ENCODE assay signal across 9 mouse cellular contexts in genomic region chr5:33705612-33706349, GRCm38 (mm10). TPM values are rescaled to one million over a fixed set of nuclear protein-coding genes. Genes with fewer than 3 reads are reported as not detected.
A peak's percentile ranks its signal among the peaks of the same experiment; 100 is the strongest.
DNase-seq lines count a peak whose midpoint lies in the region; ATAC-seq and TF ChIP-seq lines count a peak whose summit lies in the region.
"Had no signal": no experiment of that assay in that cellular context is flagged by ENCODE, and none has a peak within 500 bp of the region (broad histone marks: within the 10 kb centered on the region; RNA-seq: fewer than 3 reads in every experiment).

No protein-coding gene starts in this region.

- no peaks in the 10 kb centered on the region for H3K4me1 ChIP-seq in forebrain, postnatal 0 days (ENCODE audit: insufficient read depth)
- peaks cover 18% of the 10 kb centered on the region for H3K4me1 ChIP-seq in midbrain, embryonic 14.5 days (ENCODE audit: control insufficient read depth, insufficient read depth, low read length)

- H3K27me3 ChIP-seq in forebrain, postnatal 0 days (ENCODE audit: insufficient read depth, low read length): no peaks in the 10 kb centered on the region
- H3K27me3 ChIP-seq in midbrain, embryonic 14.5 days (ENCODE audit: control insufficient read depth, insufficient read depth, low read length): peaks cover 12% of the 10 kb centered on the region; the same call in 1 of the 2 replicates

- H3K9me3 ChIP-seq in forebrain, postnatal 0 days (ENCODE audit: low read length): no peaks in the 10 kb centered on the region
- H3K9me3 ChIP-seq in midbrain, embryonic 14.5 days (ENCODE audit: control insufficient read depth, low read length): no peaks in the 10 kb centered on the region

- DNase-seq in embryo, embryonic 10 days (ENCODE audit: low spot score): peak; percentile 75
- DNase-seq in embryo, embryonic 10.5 days (ENCODE audit: low spot score): no peak
- DNase-seq in left cerebral cortex, postnatal 4 days: peak; percentile 50
- DNase-seq in left cerebral cortex, adult 8-10 months (ENCODE audit: low spot score in 2 of 2): no peak
- DNase-seq in forebrain, postnatal 0 days: peak; percentile 43
- DNase-seq in midbrain, embryonic 14.5 days: no peak
- DNase-seq in MN1 (ENCODE audit: low spot score): no peak
- DNase-seq in frontal cortex, postnatal 25 days (ENCODE audit: low spot score in 2 of 2): no peak

- peak overlapping the region; percentile 67 for H3K27ac ChIP-seq in forebrain, postnatal 0 days (ENCODE audit: low read depth, low read length)
- H3K27ac ChIP-seq in midbrain, embryonic 14.5 days (replicated peaks; ENCODE audit: low read depth, low read length): peak overlapping the region; percentile 49

- intact Hi-C loops in left cerebral cortex, postnatal 4 days (cut with DNase I): no loop called here

- no peaks in the 10 kb centered on the region for H3K36me3 ChIP-seq in forebrain, postnatal 0 days (ENCODE audit: insufficient read depth)
- H3K36me3 ChIP-seq in midbrain, embryonic 14.5 days (ENCODE audit: control insufficient read depth, insufficient read depth, low read length): no peaks in the 10 kb centered on the region

- no peak overlapping the region for H3K9ac ChIP-seq in forebrain, postnatal 0 days
- H3K9ac ChIP-seq in midbrain, embryonic 14.5 days (replicated peaks; ENCODE audit: low read length): no peak overlapping the region

- 0 out of 2 replicates have a peak, but pooled peaks have one; percentile 18 for ATAC-seq in forebrain, postnatal 0 days
- ATAC-seq in midbrain, embryonic 14.5 days (ENCODE audit: low FRiP score, low TSS enrichment): peak; percentile 29; the same call in 1 of the 2 replicates

- no peak overlapping the region for H3K4me3 ChIP-seq in forebrain, postnatal 0 days (ENCODE audit: low read depth, low read length)
- H3K4me3 ChIP-seq in midbrain, embryonic 14.5 days (replicated peaks; ENCODE audit: low read depth, low read length): no peak overlapping the region

- no peak for TF ChIP-seq CTCF in forebrain, postnatal 0 days (IDR thresholded peaks at IDR 0.05; ENCODE audit: low read depth)

- WGBS in forebrain, postnatal 0 days: 15% methylated on average over 9 of the region's 9 CpGs
- 9% methylated on average over 9 of the region's 9 CpGs for WGBS in midbrain, embryonic 14.5 days

- no peak overlapping the region for H3K4me2 ChIP-seq in forebrain, postnatal 0 days (ENCODE audit: low read depth)
- H3K4me2 ChIP-seq in midbrain, embryonic 14.5 days (ENCODE audit: low read length): no peak overlapping the region

RNA-seq across cellular contexts. Expression of gene Fgfr3, which starts 15.7 kb away (rescaled TPM):
- 10 to 100 TPM; 59.3 to 59.7 TPM for total RNA-seq in left cerebral cortex, postnatal 4 days (2021)
- 100 to 1,000 TPM; 103 to 113 (median 105) TPM for total RNA-seq in left cerebral cortex, adult 8-10 months (2022)
- total RNA-seq in forebrain, postnatal 0 days (2014; rRNA removed): 52.2 and 56.6 TPM in 2 replicates
- 11.7 and 22.2 TPM in 2 replicates for polyA plus RNA-seq in forebrain, postnatal 0 days (2015; fragmentation: Nextera tagmentation; extraction: Ambion mirVana)
- polyA plus RNA-seq in midbrain, embryonic 14.5 days (2014; fragmentation: Nextera tagmentation; extraction: Ambion mirVana): 20.9 and 21.3 TPM in 2 replicates
- total RNA-seq: monocyte, adult 5-6 weeks had no signal

RNA-seq across cellular contexts. Expression of gene Tmem129, which starts 47.6 kb away (rescaled TPM):
- total RNA-seq in left cerebral cortex, postnatal 4 days (2021): 10 to 100 TPM; 15.2 to 17.6 TPM
- 10 to 100 TPM; 23.1 to 26.2 (median 24.0) TPM for total RNA-seq in left cerebral cortex, adult 8-10 months (2022)
- 20.6 and 23.9 TPM in 2 replicates for total RNA-seq in forebrain, postnatal 0 days (2014; rRNA removed)
- polyA plus RNA-seq in forebrain, postnatal 0 days (2015; fragmentation: Nextera tagmentation; extraction: Ambion mirVana): 15.5 and 20.9 TPM in 2 replicates
- polyA plus RNA-seq in midbrain, embryonic 14.5 days (2014; fragmentation: Nextera tagmentation; extraction: Ambion mirVana): 29.4 and 31.1 TPM in 2 replicates

RNA-seq across cellular contexts. Expression of gene Tacc3, which starts 47.9 kb away (rescaled TPM):
- 10 to 100 TPM; 14.9 to 15.3 TPM for total RNA-seq in left cerebral cortex, postnatal 4 days (2021)
- 1 to 10 TPM; 5.3 to 7.5 (median 6.9) TPM for total RNA-seq in left cerebral cortex, adult 8-10 months (2022)
- total RNA-seq in forebrain, postnatal 0 days (2014; rRNA removed): 12.0 and 20.1 TPM in 2 replicates
- polyA plus RNA-seq in forebrain, postnatal 0 days (2015; fragmentation: Nextera tagmentation; extraction: Ambion mirVana): 24.9 and 25.5 TPM in 2 replicates
- 25.5 and 45.9 TPM in 2 replicates for polyA plus RNA-seq in midbrain, embryonic 14.5 days (2014; fragmentation: Nextera tagmentation; extraction: Ambion mirVana)

RNA-seq across cellular contexts. Expression of gene Slbp, which starts 53.4 kb away (rescaled TPM):
- 10 to 100 TPM; 36.1 to 39.2 TPM for total RNA-seq in left cerebral cortex, postnatal 4 days (2021)
- total RNA-seq in left cerebral cortex, adult 8-10 months (2022): 10 to 100 TPM; 25.0 to 28.6 (median 26.4) TPM
- total RNA-seq in forebrain, postnatal 0 days (2014; rRNA removed): 88.7 and 89.8 TPM in 2 replicates
- 86.4 and 94.4 TPM in 2 replicates for polyA plus RNA-seq in forebrain, postnatal 0 days (2015; fragmentation: Nextera tagmentation; extraction: Ambion mirVana)
- 112 and 134 TPM in 2 replicates for polyA plus RNA-seq in midbrain, embryonic 14.5 days (2014; fragmentation: Nextera tagmentation; extraction: Ambion mirVana)

Comparison
In these comparisons a context has a peak if more than half of its experiments do, and no peak if none do; other contexts are left out.
1. DNase-seq: peak in embryo, embryonic 10 days (single experiment), left cerebral cortex, postnatal 4 days (single experiment) and forebrain, postnatal 0 days (single experiment); none in embryo, embryonic 10.5 days (single experiment), left cerebral cortex, adult 8-10 months (0 of 2), midbrain, embryonic 14.5 days (single experiment), MN1 (single experiment) and frontal cortex, postnatal 25 days (0 of 2).